Mouse (Mus musculus): ENCODE measurements at regions not wholly inside any gene's neighbourhood (a gene's known extent, or its start where the extent isn't known, plus 50 kb on each side); places are given as distances from the start of the nearest gene placed in this dataset.

DNA sequence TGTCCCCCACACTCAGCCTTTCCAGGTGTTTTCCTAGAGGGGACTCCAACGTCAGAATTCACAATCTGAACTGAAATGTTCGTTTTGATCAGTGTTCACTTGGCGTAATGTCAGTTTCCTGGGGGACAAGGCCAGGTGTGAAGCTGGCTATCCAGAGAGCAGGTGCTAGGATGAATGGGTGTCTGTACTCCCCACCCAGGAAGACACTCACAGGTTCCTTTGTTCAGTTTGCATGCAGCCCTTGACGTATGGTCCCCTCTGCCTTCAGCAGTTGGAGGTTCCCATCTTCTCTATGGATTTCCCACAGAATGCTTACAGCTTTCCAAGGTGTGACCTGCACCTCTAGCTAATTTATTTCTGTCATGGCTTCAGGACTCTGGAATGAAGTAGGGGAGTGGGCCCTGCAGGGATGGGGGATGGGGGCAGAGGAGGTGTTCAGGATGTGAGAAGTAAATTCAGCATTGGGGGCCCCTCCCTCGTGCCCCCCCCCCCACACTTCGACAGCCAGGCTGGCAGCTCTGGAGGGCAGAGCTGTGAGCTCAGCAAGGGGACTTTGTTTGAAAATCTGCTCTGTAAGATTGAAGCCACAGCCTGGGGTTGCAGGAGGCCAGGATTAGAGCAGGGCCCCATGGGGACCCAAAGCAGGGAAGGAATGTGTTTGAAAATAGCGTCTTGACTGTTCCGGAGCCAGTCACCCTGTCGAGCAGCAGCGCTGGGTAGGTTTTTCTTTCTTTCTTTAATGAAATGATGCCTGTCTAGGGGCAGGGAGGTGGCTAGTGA lies 173.2 kb upstream of the Ubash3b start:
- Histone ChIP-seq H3K36me3 (replicated peaks) (peaks cover 11% of the 10 kb centered on the region; the same call in 1 of the 2 replicates), H3K4me3 (peak overlapping the region; percentile 18; the same call in 1 of the 2 replicates), H3K9me3 (no peaks in the 10 kb centered on the region; the same call in 1 of the 2 replicates), H3K27me3 (ENCODE audit: poor library complexity, severe bottlenecking) (no peaks in the 10 kb centered on the region), H3K4me1 (peaks cover 31% of the 10 kb centered on the region), H3K27ac (peak overlapping the region; percentile 81)
- peak; percentile 44 for DNase-seq (ENCODE audit: extremely low spot score, low spot score)
- WGBS: 17% methylated on average over 10 of the region's 10 CpGs

DNA sequence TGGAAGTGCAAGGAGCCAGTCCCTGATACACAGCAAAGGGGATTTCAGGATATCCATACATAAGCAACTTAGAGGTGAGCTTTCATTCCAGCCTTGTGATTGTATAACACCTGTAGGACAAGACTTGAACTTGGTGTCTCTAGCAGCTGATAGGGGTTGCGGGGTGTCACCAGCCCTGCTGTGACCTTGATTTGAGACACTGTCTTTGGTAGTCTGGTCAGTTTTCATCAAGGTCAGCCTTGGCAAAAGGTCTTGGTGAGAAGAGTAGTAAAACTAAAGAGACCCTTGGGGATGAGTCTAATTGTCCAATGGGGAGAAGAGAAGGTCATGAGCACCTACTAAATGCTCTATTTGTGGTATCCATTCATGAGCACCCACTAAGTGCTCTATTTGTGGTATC lies 172.0 kb upstream of the Ubash3b start:
- H3K4me1 ChIP-seq: peaks cover 40% of the 10 kb centered on the region
- 98% methylated on average over 1 of the region's 1 CpGs for whole genome bisulfite sequencing
- H3K27me3 ChIP-seq (ENCODE audit: poor library complexity, severe bottlenecking): no peaks in the 10 kb centered on the region
- H3K4me3 ChIP-seq: no peak overlapping the region
- no peak overlapping the region for H3K27ac ChIP-seq
- peaks cover 11% of the 10 kb centered on the region; the same call in 1 of the 2 replicates for H3K36me3 ChIP-seq (replicated peaks)
- no peaks in the 10 kb centered on the region; the same call in 1 of the 2 replicates for H3K9me3 ChIP-seq
- no peak for DNase-seq (ENCODE audit: extremely low spot score, low spot score)

DNA sequence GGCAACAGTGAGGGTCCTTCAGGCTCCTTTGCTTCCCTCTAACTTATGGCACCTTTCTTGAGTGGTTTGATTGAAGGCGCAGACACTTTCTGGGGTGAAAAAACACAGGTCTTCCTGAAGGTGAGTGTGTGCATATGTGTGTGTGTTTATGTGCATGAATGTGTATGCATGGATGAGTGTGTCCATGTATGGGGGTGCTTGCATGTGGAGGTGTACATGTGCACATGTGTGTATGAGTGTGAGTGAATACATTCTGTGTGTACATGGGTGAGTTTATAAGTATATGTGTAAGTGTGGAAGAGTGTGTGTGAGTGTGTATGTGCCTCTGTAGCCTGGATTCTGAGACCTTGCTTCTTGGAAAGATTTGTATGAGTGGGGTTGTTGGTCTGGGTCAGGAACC lies 167.5 kb upstream of the Ubash3b start:
- peaks cover 11% of the 10 kb centered on the region; the same call in 1 of the 2 replicates for H3K36me3 ChIP-seq (replicated peaks)
- DNase-seq (ENCODE audit: extremely low spot score, low spot score): no peak
- peaks cover 53% of the 10 kb centered on the region for H3K4me1 ChIP-seq
- H3K27ac ChIP-seq: peak overlapping the region; percentile 84
- WGBS: 100% methylated on average over 1 of the region's 1 CpGs
- peak overlapping the region; percentile 42 for H3K4me3 ChIP-seq
- no peaks in the 10 kb centered on the region for H3K27me3 ChIP-seq (ENCODE audit: poor library complexity, severe bottlenecking)
- no peaks in the 10 kb centered on the region; the same call in 1 of the 2 replicates for H3K9me3 ChIP-seq

DNA sequence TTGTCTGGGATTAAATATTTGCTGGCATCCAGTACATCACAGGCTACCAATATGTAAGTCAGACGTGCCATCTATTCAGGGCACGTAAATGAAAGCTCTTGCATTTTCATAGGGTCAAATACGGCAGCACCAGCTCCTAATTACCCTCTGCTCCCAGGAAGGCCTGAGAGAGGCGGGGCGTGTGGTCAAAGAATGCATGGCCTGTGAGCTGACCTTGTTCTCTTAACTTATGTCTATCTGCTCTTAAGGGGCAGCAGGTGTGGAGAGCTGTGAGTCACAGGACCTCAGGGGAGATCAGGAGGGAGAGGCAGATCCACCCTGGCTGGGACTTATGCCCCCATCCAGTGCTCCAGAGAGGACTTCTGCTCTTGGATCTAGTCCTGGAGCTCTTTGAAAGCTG lies 167.0 kb upstream of the Ubash3b start:
- H3K4me3 ChIP-seq: peak overlapping the region; percentile 42
- H3K36me3 ChIP-seq (replicated peaks): peaks cover 11% of the 10 kb centered on the region; the same call in 1 of the 2 replicates
- peak overlapping the region; percentile 84 for H3K27ac ChIP-seq
- peak; percentile 40 for DNase-seq (ENCODE audit: extremely low spot score, low spot score)
- no peaks in the 10 kb centered on the region; the same call in 1 of the 2 replicates for H3K9me3 ChIP-seq
- H3K4me1 ChIP-seq: peaks cover 53% of the 10 kb centered on the region
- no peaks in the 10 kb centered on the region for H3K27me3 ChIP-seq (ENCODE audit: poor library complexity, severe bottlenecking)
- 10% methylated on average over 5 of the region's 5 CpGs for WGBS

DNA sequence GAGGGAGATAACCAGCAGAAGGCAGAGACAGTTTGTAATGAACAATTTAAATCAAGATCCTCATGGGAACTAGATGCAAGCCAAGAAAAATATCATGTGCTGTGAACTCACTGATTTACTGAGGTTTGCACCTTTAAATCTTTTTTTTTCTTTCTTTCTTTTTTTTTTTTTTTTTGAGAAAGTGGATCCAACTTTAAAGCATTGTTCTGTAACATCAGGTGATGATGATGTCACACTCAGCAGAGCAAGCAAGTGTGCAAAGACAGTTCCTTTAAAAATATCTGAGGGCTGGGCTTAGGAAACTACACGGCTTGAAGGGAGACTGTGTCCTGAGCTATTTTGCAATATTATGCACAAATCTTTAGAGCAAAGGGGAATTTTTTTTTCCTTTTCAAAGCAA lies 166.6 kb upstream of the Ubash3b start:
- 17% methylated on average over 1 of the region's 1 CpGs for WGBS
- H3K4me3 ChIP-seq: peak overlapping the region; percentile 42
- peaks cover 53% of the 10 kb centered on the region for H3K4me1 ChIP-seq
- peak overlapping the region; percentile 84 for H3K27ac ChIP-seq
- H3K36me3 ChIP-seq (replicated peaks): peaks cover 11% of the 10 kb centered on the region; the same call in 1 of the 2 replicates
- H3K27me3 ChIP-seq (ENCODE audit: poor library complexity, severe bottlenecking): no peaks in the 10 kb centered on the region
- no peak for DNase-seq (ENCODE audit: extremely low spot score, low spot score)
- no peaks in the 10 kb centered on the region; the same call in 1 of the 2 replicates for H3K9me3 ChIP-seq

DNA sequence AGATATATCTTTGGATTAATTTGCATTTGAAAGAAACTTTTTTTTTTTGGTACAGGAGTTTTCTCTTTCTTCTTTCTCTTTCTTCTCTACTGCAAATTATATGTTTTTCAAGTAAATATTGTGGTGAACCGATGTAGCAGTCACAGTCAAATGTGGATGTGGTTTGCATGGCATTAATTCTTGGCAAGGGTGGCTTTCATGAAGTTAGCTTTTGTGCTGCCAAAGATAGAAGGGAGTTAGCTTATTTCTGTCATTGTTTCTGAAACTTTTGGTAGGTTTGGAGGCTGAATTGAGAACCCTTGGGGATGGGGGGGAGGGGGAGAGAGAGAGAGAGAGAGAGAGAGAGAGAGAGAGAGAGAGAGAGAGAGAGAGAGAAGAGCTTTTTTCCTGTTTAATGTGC lies 166.1 kb upstream of the Ubash3b start:
- H3K36me3 ChIP-seq (replicated peaks): peaks cover 11% of the 10 kb centered on the region; the same call in 1 of the 2 replicates
- H3K9me3 ChIP-seq: no peaks in the 10 kb centered on the region; the same call in 1 of the 2 replicates
- H3K4me3 ChIP-seq: peak overlapping the region; percentile 42
- no peak for DNase-seq (ENCODE audit: extremely low spot score, low spot score)
- H3K4me1 ChIP-seq: peaks cover 53% of the 10 kb centered on the region
- no peaks in the 10 kb centered on the region for H3K27me3 ChIP-seq (ENCODE audit: poor library complexity, severe bottlenecking)
- peak overlapping the region; percentile 84 for H3K27ac ChIP-seq
- 60% methylated on average over 1 of the region's 1 CpGs for WGBS

DNA sequence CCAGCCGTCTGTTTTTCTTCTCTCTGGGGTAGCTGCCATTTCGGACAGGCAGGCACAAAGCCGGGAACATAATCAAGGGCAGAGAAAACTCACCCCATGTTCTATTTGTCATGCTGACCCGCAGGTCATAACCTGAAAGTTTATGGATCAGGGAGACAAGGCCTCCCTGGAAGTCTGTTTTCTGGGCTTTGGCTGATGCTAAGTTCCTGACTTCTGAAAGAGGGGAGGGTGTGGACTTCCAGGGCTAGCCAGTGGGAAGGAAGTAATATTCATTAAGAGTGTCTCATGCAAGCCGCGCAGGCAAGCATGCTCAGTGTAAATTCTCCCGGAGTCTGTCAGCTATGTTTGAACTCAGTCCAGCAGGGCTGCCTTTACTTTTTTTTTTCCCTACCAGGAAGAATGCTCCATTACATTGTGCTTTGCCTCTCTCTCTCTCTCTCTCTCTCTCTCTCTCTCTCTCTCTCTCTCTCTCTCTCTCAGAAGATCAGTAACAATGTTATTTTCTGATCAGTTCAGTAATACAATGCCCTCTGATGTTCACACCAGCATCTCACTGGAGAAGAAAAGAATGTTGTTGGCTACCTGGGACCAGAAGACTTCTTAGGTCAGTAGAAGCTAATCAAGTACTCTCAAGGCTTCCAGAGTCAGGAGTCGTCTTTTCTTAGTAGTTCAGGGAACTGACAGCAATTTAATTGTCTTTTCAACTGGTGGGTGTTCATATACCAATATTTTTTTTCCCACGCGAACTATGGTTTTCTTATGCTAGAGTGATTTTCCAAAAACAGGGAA lies 165.5 kb upstream of the Ubash3b start:
- H3K4me3 ChIP-seq: peak overlapping the region; percentile 42
- H3K27me3 ChIP-seq (ENCODE audit: poor library complexity, severe bottlenecking): no peaks in the 10 kb centered on the region
- whole genome bisulfite sequencing: 20% methylated on average over 10 of the region's 10 CpGs
- peak; percentile 47 for DNase-seq (ENCODE audit: extremely low spot score, low spot score)
- no peaks in the 10 kb centered on the region; the same call in 1 of the 2 replicates for H3K9me3 ChIP-seq
- peaks cover 53% of the 10 kb centered on the region for H3K4me1 ChIP-seq
- peaks cover 11% of the 10 kb centered on the region; the same call in 1 of the 2 replicates for H3K36me3 ChIP-seq (replicated peaks)
- H3K27ac ChIP-seq: peak overlapping the region; percentile 84

DNA sequence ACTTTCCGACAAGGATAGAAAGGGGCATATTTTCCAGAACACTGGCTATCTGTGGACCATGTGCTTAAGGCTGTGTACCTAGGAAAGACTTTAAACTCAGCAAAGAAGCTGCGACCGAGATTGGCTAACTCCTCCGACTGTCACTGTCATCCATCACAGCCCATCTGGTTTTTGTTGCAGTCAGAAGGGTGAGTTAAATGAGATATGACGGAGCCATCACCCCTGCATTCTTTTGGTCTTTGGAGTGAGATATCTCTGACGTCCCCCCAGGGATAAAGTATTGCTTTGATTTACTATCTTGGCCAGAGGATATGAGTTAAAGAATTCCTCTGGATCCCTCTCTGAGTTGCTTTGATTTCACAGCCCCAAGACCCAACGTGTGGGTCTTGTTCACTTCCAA lies 160.0 kb upstream of the Ubash3b start:
- Histone ChIP-seq H3K27ac (no peak overlapping the region), H3K27me3 (ENCODE audit: poor library complexity, severe bottlenecking) (no peaks in the 10 kb centered on the region), H3K4me1 (peaks cover 20% of the 10 kb centered on the region), H3K36me3 (replicated peaks) (no peaks in the 10 kb centered on the region), H3K9me3 (peaks cover 2% of the 10 kb centered on the region; the same call in 1 of the 2 replicates), H3K4me3 (no peak overlapping the region)
- no peak for DNase-seq (ENCODE audit: extremely low spot score, low spot score)
- WGBS: 84% methylated on average over 7 of the region's 7 CpGs

DNA sequence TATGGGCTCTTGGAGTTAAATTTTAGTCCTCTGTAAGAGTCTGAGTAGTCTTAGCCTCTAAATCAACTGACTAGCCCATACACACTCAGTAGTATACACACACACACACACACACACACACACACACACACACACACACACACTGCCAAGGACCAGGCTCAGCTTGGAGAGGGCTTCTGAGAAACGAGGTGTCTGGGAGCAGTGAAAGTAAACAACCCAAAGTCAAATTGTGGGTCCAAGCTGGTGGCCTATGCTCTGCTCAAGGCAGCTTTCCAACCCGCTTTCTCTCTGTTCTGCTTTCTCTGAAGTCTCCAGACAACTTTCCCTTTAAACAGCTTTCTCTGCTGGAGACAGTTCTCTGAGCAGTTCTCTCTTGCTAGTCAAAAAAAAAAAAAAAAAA lies 157.6 kb upstream of the Ubash3b start:
- WGBS: 75% methylated on average over 2 of the region's 2 CpGs
- DNase-seq (ENCODE audit: extremely low spot score, low spot score): no peak
- Histone ChIP-seq H3K4me1 (no peaks in the 10 kb centered on the region), H3K9me3 (peaks cover 6% of the 10 kb centered on the region; the same call in 1 of the 2 replicates), H3K27ac (no peak overlapping the region), H3K36me3 (replicated peaks) (no peaks in the 10 kb centered on the region), H3K4me3 (no peak overlapping the region), H3K27me3 (ENCODE audit: poor library complexity, severe bottlenecking) (no peaks in the 10 kb centered on the region)

DNA sequence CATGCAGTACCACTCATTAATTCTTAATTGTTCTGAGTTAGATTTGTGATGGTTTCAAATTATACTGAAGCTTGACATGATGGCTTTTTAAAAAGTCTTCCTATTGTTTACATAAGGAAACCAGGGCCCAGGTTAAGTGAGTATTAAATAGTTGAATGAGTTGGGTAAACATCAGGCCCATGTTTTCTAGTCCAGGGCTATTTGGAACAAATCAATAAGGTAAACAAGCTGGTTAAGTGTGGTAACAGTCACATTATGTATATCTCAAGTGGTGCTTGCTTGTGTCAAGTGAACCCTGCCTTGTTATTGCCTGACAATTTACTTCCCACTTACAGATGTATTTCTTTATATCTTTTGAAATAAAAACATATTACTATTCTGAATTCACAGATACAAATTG lies 144.7 kb upstream of the Ubash3b start:
- no peak overlapping the region for H3K27ac ChIP-seq
- peaks cover 35% of the 10 kb centered on the region for H3K27me3 ChIP-seq (ENCODE audit: poor library complexity, severe bottlenecking)
- no peaks in the 10 kb centered on the region for H3K36me3 ChIP-seq (replicated peaks)
- H3K4me3 ChIP-seq: no peak overlapping the region
- no peaks in the 10 kb centered on the region for H3K9me3 ChIP-seq
- H3K4me1 ChIP-seq: peaks cover 18% of the 10 kb centered on the region
- DNase-seq (ENCODE audit: extremely low spot score, low spot score): no peak

DNA sequence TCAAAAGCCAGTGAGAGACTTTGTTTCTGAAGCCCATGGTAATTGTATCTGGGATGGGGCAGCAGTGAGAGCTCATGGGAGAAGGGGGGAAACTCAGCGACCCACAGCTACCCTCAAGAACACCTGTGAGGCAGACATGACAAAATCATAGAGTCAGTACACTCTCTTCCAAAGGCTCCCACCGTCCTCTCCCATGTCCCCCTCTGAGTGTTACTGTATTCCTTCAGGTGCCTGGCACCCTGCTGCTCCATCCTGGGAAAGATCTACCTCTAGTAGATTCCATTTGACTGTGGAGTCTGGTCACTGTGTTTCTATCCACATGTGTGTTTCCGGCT lies 142.0 kb upstream of the Ubash3b start:
- peaks cover 18% of the 10 kb centered on the region for H3K4me1 ChIP-seq

DNA sequence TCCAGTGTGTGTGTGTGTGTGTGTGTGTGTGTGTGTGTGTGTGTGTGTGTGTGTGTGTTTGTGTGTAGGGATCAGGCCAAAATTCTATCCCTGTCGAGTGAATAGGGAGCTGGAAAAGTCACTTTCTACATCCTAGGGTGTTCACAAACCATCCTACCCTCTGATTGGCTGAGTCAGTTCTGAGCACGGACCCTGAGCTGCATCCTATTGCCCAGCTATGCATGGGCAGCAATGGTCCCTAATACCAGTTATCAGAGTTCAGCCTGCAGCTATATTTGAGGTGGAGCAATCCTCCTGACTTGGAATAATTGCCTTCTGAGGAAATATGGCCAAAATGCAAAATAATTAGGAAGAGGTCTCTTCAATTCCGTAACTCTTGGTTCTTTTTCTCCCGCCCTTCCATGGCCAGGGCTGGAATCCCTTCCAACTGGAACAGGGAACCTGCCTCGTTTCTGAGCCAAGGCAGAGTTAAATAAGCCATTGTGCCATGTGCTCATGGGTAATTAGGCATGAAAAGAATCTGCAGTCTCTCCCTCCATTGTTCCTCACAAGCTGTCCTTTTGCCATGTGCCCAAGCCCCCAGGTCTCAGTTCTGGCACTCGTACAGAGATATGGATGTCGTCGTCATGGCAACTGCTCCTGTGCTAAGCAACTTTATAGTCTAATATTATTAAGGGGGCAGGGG lies 141.5 kb upstream of the Ubash3b start:
- Histone ChIP-seq H3K4me1 (peaks cover 18% of the 10 kb centered on the region), H3K36me3 (replicated peaks) (no peaks in the 10 kb centered on the region), H3K9me3 (no peaks in the 10 kb centered on the region), H3K27ac (peak overlapping the region; percentile 69), H3K4me3 (no peak overlapping the region), H3K27me3 (ENCODE audit: poor library complexity, severe bottlenecking) (peaks cover 35% of the 10 kb centered on the region)
- peak; percentile 47 for DNase-seq (ENCODE audit: extremely low spot score, low spot score)
- WGBS: 40% methylated on average over 8 of the region's 8 CpGs

More for the DNA sequence above, 142.0 kb upstream of the Ubash3b start:
- Histone ChIP-seq H3K27me3 (ENCODE audit: poor library complexity, severe bottlenecking) (peaks cover 35% of the 10 kb centered on the region), H3K27ac (peak overlapping the region; percentile 69; the same call in 1 of the 2 replicates), H3K4me3 (no peak overlapping the region), H3K36me3 (replicated peaks) (no peaks in the 10 kb centered on the region), H3K9me3 (no peaks in the 10 kb centered on the region)
- no peak for DNase-seq (ENCODE audit: extremely low spot score, low spot score)
- 57% methylated on average over 3 of the region's 3 CpGs for WGBS

Data from forebrain, embryonic 10.5 days (tissue).